Mouse (Mus musculus): Measurements from ENCODE around the gene Ccdc42. TPM values are rescaled to one million over a fixed set of nuclear protein-coding genes. Genes with fewer than 3 reads are reported as not detected.

Gene Ccdc42
- not detected for total RNA-seq (2021)
- long read RNA-seq, experiment 1 = 0 reads
- long read RNA-seq, experiment 2 = 0 reads

DNA sequence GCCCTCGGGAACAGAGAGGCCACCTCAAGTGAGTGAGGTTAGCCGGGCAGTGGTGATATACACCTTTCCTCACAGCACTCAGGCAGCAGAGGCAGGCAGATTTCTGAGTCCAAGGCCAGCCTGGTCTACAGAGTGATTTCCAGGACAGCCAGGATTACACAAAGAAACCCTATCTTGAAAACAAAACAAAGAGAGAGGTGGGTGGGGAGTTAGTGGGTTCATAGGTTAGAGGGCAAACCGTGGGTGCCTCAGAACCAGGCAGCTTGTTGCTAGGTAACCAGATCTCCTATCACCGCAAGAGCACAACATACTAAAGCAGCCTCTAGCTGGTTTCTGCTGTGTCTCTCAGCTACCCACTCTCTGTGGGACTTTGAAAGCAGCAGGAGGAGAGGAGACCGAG, at the start of gene Ccdc42:
TSS of gene Ccdc42 (plus strand) at position 301 of the 400 bp plus-strand sequence.
- Histone ChIP-seq H3K4me3 (no peak within 1 kb of the TSS), H3K27ac (no peak within 1 kb of the TSS)
- no peak for DNase-seq
- intact Hi-C loops (cut with DNase I) = no loop called here
- TF ChIP-seq CTCF (IDR thresholded peaks at IDR 0.05) = no peak

DNA sequence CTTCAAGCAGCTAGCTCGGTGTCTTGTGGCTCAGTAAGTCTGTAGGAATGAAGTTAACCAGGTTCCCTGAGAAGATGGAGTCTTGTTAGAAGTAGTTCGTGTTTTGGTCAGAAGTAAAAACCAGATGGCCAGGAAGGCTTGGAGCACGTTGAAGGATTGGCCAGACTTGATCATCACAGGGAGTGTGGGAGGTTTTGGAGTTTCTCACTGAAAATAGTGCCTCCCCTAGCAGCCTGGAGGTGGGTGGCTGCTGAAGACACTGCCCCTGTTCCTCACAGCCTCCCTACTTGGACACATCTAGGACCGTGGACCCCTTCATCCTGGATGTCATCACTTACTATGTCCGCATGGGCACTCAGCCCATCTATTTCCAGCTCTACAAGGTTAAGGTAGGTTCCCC, 47.2 kb upstream of the Ccdc42 start:
- no peak overlapping the region for H3K27ac ChIP-seq
- DNase-seq = no peak
- H3K4me3 ChIP-seq = no peak overlapping the region
- intact Hi-C loops (cut with DNase I) = no loop called here
- no peak for TF ChIP-seq CTCF (IDR thresholded peaks at IDR 0.05)

DNA sequence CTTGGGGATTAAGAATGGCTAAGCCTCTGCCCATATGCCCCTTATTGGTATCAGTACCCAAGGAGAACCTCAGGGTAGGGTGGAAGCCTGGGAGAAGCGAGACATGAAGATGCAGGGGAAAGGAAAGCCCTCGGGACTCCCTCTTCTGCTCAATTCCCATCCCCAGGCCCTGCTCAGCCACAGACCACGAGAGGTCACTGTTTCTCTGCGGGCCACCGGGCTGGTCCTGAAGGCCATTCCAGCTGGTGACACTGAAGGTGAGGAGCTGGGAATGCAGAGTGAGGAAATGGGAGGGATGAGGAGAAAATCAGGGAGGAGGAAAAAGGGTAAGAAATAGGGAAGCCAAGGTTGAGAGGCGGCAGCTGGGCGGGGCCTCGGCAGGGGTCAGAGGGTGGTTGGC, 42.3 kb upstream of the Ccdc42 start:
- intact Hi-C loops (cut with DNase I) = no loop called here
- peak; percentile 66 for TF ChIP-seq CTCF (IDR thresholded peaks at IDR 0.05)
- no peak overlapping the region for H3K4me3 ChIP-seq
- H3K27ac ChIP-seq = peak overlapping the region; percentile 20; the same call in 1 of the 2 replicates
- peak; percentile 40 for DNase-seq

DNA sequence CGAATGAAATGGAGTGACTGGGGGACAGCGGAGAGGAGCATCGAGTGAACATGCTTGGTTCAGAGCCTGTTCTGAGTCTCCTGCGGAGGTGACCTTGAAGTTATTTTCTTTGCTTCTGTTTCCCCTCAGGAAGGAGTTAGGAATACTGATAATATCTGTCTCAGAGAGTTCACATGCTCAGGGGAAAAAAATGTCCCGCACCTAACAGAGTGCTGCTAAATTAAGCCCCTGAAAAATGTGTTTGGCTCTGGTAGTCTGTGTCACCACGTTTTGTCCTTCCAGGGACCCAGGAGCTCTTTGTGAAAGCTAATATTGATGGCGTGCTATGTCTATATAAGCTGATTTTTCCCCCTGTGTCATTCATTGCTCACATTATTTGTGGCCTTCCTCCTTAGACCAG, 41.6 kb upstream of the Ccdc42 start:
- Histone ChIP-seq H3K27ac (no peak overlapping the region), H3K4me3 (no peak overlapping the region)
- no peak for TF ChIP-seq CTCF (IDR thresholded peaks at IDR 0.05)
- DNase-seq = no peak
- intact Hi-C loops (cut with DNase I) = loop anchor here (5.0 kb wide), 1 partner anchor 58 kb away; no protein-coding TSS in a partner anchor

- Histone ChIP-seq H3K27ac (no peak overlapping the region), H3K4me3 (no peak overlapping the region)
- DNase-seq = no peak
- no peak for TF ChIP-seq CTCF (IDR thresholded peaks at IDR 0.05)
- intact Hi-C loops (cut with DNase I) = loop anchor here (5.0 kb wide), 1 partner anchor 58 kb away; no protein-coding TSS in a partner anchor
These were observed 41.1 kb upstream of the Ccdc42 start for GRCm38 (mm10) chr11:68545682-68546222.

DNA sequence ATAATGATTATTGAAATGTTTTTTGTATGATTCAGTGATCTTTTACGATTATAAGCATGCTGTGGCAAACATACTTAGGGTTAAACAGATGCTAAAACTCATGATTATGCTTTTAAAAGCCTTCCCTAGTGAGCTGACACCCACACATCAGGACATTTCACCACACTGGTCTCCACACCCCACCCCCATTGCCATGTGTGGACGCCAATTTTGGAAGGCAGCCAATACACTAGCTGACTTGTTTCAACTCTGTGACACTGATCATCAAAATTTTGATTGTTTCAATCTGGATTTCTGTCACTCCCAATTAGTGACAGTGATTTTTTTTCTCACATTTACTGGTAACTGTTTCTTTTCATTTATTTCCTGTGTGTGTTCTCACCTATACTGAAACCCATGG, 39.3 kb upstream of the Ccdc42 start:
- Histone ChIP-seq H3K27ac (no peak overlapping the region), H3K4me3 (no peak overlapping the region)
- intact Hi-C loops (cut with DNase I) = loop anchor here (5.0 kb wide), 1 partner anchor 60 kb away; no protein-coding TSS in a partner anchor
- DNase-seq = no peak
- TF ChIP-seq CTCF (IDR thresholded peaks at IDR 0.05) = no peak

DNA sequence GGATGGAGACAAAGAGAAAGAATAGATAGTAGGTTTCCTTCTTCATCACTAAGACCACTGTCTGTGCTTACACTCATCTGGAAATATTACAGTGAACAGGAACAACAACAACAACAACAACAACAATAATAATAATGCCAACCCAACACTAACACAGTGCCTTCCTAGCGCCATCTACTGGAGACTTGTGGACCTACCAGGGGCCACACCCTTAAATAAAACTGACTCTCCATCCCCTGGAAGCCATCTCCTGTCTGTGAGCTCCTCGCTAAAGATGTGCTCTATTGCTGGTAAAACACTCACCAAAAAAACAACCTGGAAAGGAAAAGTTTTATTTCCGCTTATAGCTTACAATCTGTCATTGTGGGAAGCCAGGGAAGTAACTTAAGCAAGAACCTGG, 37.2 kb upstream of the Ccdc42 start:
- intact Hi-C loops (cut with DNase I) = loop anchor here (5.0 kb wide), 1 partner anchor 62 kb away; no protein-coding TSS in a partner anchor
- no peak overlapping the region for H3K4me3 ChIP-seq
- H3K27ac ChIP-seq = no peak overlapping the region
- peak; percentile 52 for TF ChIP-seq CTCF (IDR thresholded peaks at IDR 0.05)
- DNase-seq = no peak

GRCm38 (mm10) chr11:68550358-68550757, 36.5 kb upstream of the Ccdc42 start:
- H3K27ac ChIP-seq = no peak overlapping the region
- no peak overlapping the region for H3K4me3 ChIP-seq
- DNase-seq = no peak
- no peak for TF ChIP-seq CTCF (IDR thresholded peaks at IDR 0.05)
- intact Hi-C loops (cut with DNase I) = no loop called here

DNA sequence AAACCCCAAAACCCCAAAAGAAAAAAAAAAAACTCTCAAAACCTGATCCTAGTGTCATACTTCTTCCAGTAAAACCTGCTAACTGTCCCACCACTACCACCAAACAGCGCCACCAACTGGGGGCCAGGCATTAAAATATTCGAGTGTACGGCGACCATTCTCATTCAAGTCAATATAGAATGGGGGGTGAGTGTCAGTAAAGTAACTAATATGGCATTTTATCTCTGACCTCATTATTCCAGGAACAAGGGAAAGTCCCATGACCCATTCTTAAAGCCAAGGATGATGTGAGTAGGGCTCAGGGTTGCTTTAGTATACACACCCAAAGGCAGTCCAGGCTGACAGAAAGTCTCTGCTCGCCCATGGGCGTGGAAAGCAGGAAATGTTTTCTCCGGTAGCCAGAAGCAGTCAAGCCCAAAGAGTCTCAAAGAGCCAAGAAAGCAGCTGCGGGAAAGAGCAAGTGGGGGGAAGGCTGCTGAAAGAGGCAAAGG, 32.8 kb upstream of the Ccdc42 start:
- no peak overlapping the region for H3K4me3 ChIP-seq
- H3K27ac ChIP-seq = peak overlapping the region; percentile 68
- DNase-seq = peak; percentile 65
- TF ChIP-seq CTCF (IDR thresholded peaks at IDR 0.05) = peak; percentile 64
- intact Hi-C loops (cut with DNase I) = no loop called here

- no peak for DNase-seq
- Histone ChIP-seq H3K27ac (no peak within 1 kb of the TSS), H3K4me3 (no peak within 1 kb of the TSS)
- no peak for TF ChIP-seq CTCF (IDR thresholded peaks at IDR 0.05)
- intact Hi-C loops (cut with DNase I) = no loop called here
These were observed 30.8 kb upstream of the Ccdc42 start, which contains the start of gene Mfsd6l for GRCm38 (mm10) chr11:68555918-68556584. Mfsd6l (plus strand) TSS chr11:68556186.

DNA sequence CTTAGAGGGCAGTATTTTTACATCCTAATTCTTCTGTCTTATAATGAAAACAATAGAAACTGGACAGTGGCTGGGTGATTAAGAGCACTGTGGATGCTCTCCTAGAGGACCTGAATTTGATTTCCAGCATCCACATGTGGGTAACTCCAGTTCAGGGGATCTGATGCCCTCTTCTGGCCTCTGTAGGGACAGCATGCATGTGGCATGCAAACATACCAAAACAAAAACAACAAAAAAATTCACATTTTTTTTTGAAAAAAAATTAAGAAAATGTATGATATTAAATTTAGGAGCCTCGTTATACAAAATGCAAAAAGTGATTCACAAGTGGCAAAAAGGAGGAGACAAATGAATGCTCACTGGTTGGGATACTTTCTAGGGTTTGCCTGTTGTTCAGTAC, 27.3 kb upstream of the Ccdc42 start:
- Histone ChIP-seq H3K4me3 (no peak overlapping the region), H3K27ac (no peak overlapping the region)
- intact Hi-C loops (cut with DNase I) = no loop called here
- peak; percentile 53 for TF ChIP-seq CTCF (IDR thresholded peaks at IDR 0.05)
- no peak for DNase-seq

GRCm38 (mm10) chr11:68561957-68562950, 24.6 kb upstream of the Ccdc42 start:
- intact Hi-C loops (cut with DNase I) = loop anchor here (10.0 kb wide), 1 partner anchor 313 kb away; the partner anchor contains the start of gene Ndel1
- no peak for TF ChIP-seq CTCF (IDR thresholded peaks at IDR 0.05)
- Histone ChIP-seq H3K4me3 (no peak overlapping the region), H3K27ac (no peak overlapping the region)
- no peak for DNase-seq

Data from gastrocnemius, adult 2 months (tissue).